8 mouse cellular contexts compared by ENCODE assay signal in genomic region chr13:23620733-23621531, GRCm38 (mm10). TPM values are rescaled to one million over a fixed set of nuclear protein-coding genes. Genes with fewer than 3 reads are reported as not detected.
DNase-seq lines count a peak whose midpoint lies in the region; ATAC-seq lines count a peak whose summit lies in the region.

Hist1h2be (minus strand) TSS chr13:23621124.

- no peaks in the 10 kb centered on the region for H3K36me3 ChIP-seq in megakaryocyte, embryonic 14.5 days (replicated peaks; ENCODE audit: low read length)

- DNase-seq in adrenal gland, adult 8-10 months = peak; percentile 67
- peak; percentile 77 for DNase-seq in embryo, embryonic 11.5 days (ENCODE audit: low read depth, low spot score)
- DNase-seq in gastrocnemius, postnatal 25 days = peak; percentile 38
- DNase-seq in left cerebral cortex, adult 9 months (ENCODE audit: low spot score in 2 of 2) = peak; percentile 79 to 83
- DNase-seq in right cerebral cortex, adult 2 months (ENCODE audit: low spot score in 2 of 2) = peak; percentile 71 to 84
- DNase-seq in urinary bladder, postnatal 25 days (ENCODE audit: low spot score) = peak; percentile 31

- H3K4me1 ChIP-seq in megakaryocyte, embryonic 14.5 days = peaks cover 32% of the 10 kb centered on the region

- H3K4me3 ChIP-seq in megakaryocyte, embryonic 14.5 days (replicated peaks) = peak within 1 kb of the TSS; percentile 92

- no peaks in the 10 kb centered on the region for H3K27me3 ChIP-seq in megakaryocyte, embryonic 14.5 days (replicated peaks)

- ATAC-seq in inflammation-experienced regulatory T-cells, adult 6 months = peak; percentile 87

- H3K9me3 ChIP-seq in megakaryocyte, embryonic 14.5 days = no peaks in the 10 kb centered on the region

RNA-seq across cellular contexts. Expression of gene Hist1h2be, which starts in this region (rescaled TPM):
- 10 to 100 TPM; 11.0 to 15.5 (median 13.2) TPM for total RNA-seq in adrenal gland, adult 8-10 months (2022)
- 10 to 100 TPM; 18.0 to 18.2 TPM for total RNA-seq in gastrocnemius, postnatal 25 days (2021)
- 1 to 10 TPM in 2 of 3 experiments, under 1 TPM in 1; 0.92 to 3.6 (median 3.0) TPM for polyA plus RNA-seq in inflammation-experienced regulatory T-cells, adult 6 months (2017; shearing (Covaris generic))
- 1.1 and 1.9 TPM in 2 replicates for polyA plus RNA-seq in megakaryocyte, embryonic 14.5 days (2012; ENCODE audit: insufficient read depth, low replicate concordance)

Comparison
In these comparisons a context has a peak if more than half of its experiments do, and no peak if none do; other contexts are left out.
1. Peak in every context shown above with its lines: DNase-seq, ATAC-seq and H3K4me3 ChIP-seq.
2. DNase-seq: peak in every context shown above with its lines; median percentile 81 in left cerebral cortex, adult 9 months; 78 in right cerebral cortex, adult 2 months; 77 in embryo, embryonic 11.5 days; 67 in adrenal gland, adult 8-10 months; 38 in gastrocnemius, postnatal 25 days; 31 in urinary bladder, postnatal 25 days.